Mouse (Mus musculus): ENCODE results near the gene Arhgap9. TPM values are rescaled to one million over a fixed set of nuclear protein-coding genes. Genes with fewer than 3 reads are reported as not detected.

Arhgap9 gene
- polyA plus RNA-seq, 1 experiment = 11.2 TPM

GRCm38 (mm10) chr10:127341360-127341690 lies 19.6 kb downstream of the Arhgap9 start:
- peaks cover 8% of the 10 kb centered on the region for H3K4me1 ChIP-seq (ENCODE audit: control insufficient read depth, insufficient read depth, insufficient read length, low read length)
- peaks cover 32% of the 10 kb centered on the region for H3K27me3 ChIP-seq (ENCODE audit: control insufficient read depth, insufficient read depth, low read length)
- H3K27ac ChIP-seq (ENCODE audit: insufficient read depth, low read depth, low read length) = 0 out of 2 replicates have a peak overlapping the region, but pooled peaks have one; percentile 34
- peak overlapping the region; percentile 60 for H3K4me3 ChIP-seq (ENCODE audit: low read depth, low read length)
- 1% methylated on average over 9 of the region's 11 CpGs for WGBS
- TF ChIP-seq CTCF (IDR thresholded peaks at IDR 0.05; ENCODE audit: extremely low read depth, insufficient read length, insufficient replicate concordance, low read depth, low read length) (no peak), POLR2A (IDR thresholded peaks at IDR 0.05; ENCODE audit: low read depth, low read length) (no peak)
- no peaks in the 10 kb centered on the region for H3K36me3 ChIP-seq (ENCODE audit: control insufficient read depth, insufficient read depth, low read length)

GRCm38 (mm10) chr10:127341891-127342639 lies 20.3 kb downstream of the Arhgap9 start, which contains the start of gene Gli1:
TSS of gene Gli1 (minus strand) at chr10:127341974.
- TF ChIP-seq POLR2A (IDR thresholded peaks at IDR 0.05; ENCODE audit: low read depth, low read length) (no peak), CTCF (IDR thresholded peaks at IDR 0.05; ENCODE audit: extremely low read depth, insufficient read length, insufficient replicate concordance, low read depth, low read length) (peak; percentile 88)
- Histone ChIP-seq H3K4me3 (ENCODE audit: low read depth, low read length) (peak within 1 kb of the TSS; percentile 60), H3K27me3 (ENCODE audit: control insufficient read depth, insufficient read depth, low read length) (peaks cover 32% of the 10 kb centered on the region), H3K36me3 (ENCODE audit: control insufficient read depth, insufficient read depth, low read length) (no peaks in the 10 kb centered on the region), H3K27ac (ENCODE audit: insufficient read depth, low read depth, low read length) (peak within 1 kb of the TSS; percentile 34; the same call in 1 of the 2 replicates), H3K4me1 (ENCODE audit: control insufficient read depth, insufficient read depth, insufficient read length, low read length) (peaks cover 8% of the 10 kb centered on the region)
- under 1% methylated on average over 29 of the region's 29 CpGs for WGBS

GRCm38 (mm10) chr10:127343029-127343428 lies 21.3 kb downstream of the Arhgap9 start:
- peaks cover 29% of the 10 kb centered on the region for H3K27me3 ChIP-seq (ENCODE audit: control insufficient read depth, insufficient read depth, low read length)
- no peaks in the 10 kb centered on the region for H3K36me3 ChIP-seq (ENCODE audit: control insufficient read depth, insufficient read depth, low read length)
- H3K4me3 ChIP-seq (ENCODE audit: low read depth, low read length) = no peak overlapping the region
- no peak overlapping the region for H3K27ac ChIP-seq (ENCODE audit: insufficient read depth, low read depth, low read length)
- TF ChIP-seq POLR2A (IDR thresholded peaks at IDR 0.05; ENCODE audit: low read depth, low read length) (no peak), CTCF (IDR thresholded peaks at IDR 0.05; ENCODE audit: extremely low read depth, insufficient read length, insufficient replicate concordance, low read depth, low read length) (no peak)
- WGBS = 74% methylated on average over 3 of the region's 3 CpGs
- H3K4me1 ChIP-seq (ENCODE audit: control insufficient read depth, insufficient read depth, insufficient read length, low read length) = peaks cover 8% of the 10 kb centered on the region

GRCm38 (mm10) chr10:127346173-127346572 lies 24.4 kb downstream of the Arhgap9 start:
- WGBS = 83% methylated on average over 3 of the region's 3 CpGs
- H3K27me3 ChIP-seq (ENCODE audit: control insufficient read depth, insufficient read depth, low read length) = peaks cover 9% of the 10 kb centered on the region; the same call in 1 of the 2 replicates
- peaks cover 13% of the 10 kb centered on the region for H3K4me1 ChIP-seq (ENCODE audit: control insufficient read depth, insufficient read depth, insufficient read length, low read length)
- TF ChIP-seq CTCF (IDR thresholded peaks at IDR 0.05; ENCODE audit: extremely low read depth, insufficient read length, insufficient replicate concordance, low read depth, low read length) = no peak
- TF ChIP-seq POLR2A (IDR thresholded peaks at IDR 0.05; ENCODE audit: low read depth, low read length) = no peak
- no peak overlapping the region for H3K4me3 ChIP-seq (ENCODE audit: low read depth, low read length)
- no peaks in the 10 kb centered on the region for H3K36me3 ChIP-seq (ENCODE audit: control insufficient read depth, insufficient read depth, low read length)
- H3K27ac ChIP-seq (ENCODE audit: insufficient read depth, low read depth, low read length) = no peak overlapping the region

- WGBS = 74% methylated on average over 4 of the region's 4 CpGs
These were observed 27.2 kb downstream of the Arhgap9 start for GRCm38 (mm10) chr10:127348957-127349356.

GRCm38 (mm10) chr10:127349810-127350209 lies 28.0 kb downstream of the Arhgap9 start:
- Histone ChIP-seq H3K27ac (ENCODE audit: insufficient read depth, low read depth, low read length) (no peak overlapping the region), H3K4me3 (ENCODE audit: low read depth, low read length) (no peak overlapping the region), H3K27me3 (ENCODE audit: control insufficient read depth, insufficient read depth, low read length) (no peaks in the 10 kb centered on the region), H3K36me3 (ENCODE audit: control insufficient read depth, insufficient read depth, low read length) (no peaks in the 10 kb centered on the region), H3K4me1 (ENCODE audit: control insufficient read depth, insufficient read depth, insufficient read length, low read length) (peaks cover 7% of the 10 kb centered on the region)
- 67% methylated on average over 8 of the region's 8 CpGs for WGBS
- no peak for TF ChIP-seq POLR2A (IDR thresholded peaks at IDR 0.05; ENCODE audit: low read depth, low read length)
- no peak for TF ChIP-seq CTCF (IDR thresholded peaks at IDR 0.05; ENCODE audit: extremely low read depth, insufficient read length, insufficient replicate concordance, low read depth, low read length)

More at GRCm38 (mm10) chr10:127348957-127349356, 27.2 kb downstream of the Arhgap9 start:
- peaks cover 7% of the 10 kb centered on the region for H3K4me1 ChIP-seq (ENCODE audit: control insufficient read depth, insufficient read depth, insufficient read length, low read length)
- H3K36me3 ChIP-seq (ENCODE audit: control insufficient read depth, insufficient read depth, low read length) = no peaks in the 10 kb centered on the region
- no peak overlapping the region for H3K27ac ChIP-seq (ENCODE audit: insufficient read depth, low read depth, low read length)
- no peak overlapping the region for H3K4me3 ChIP-seq (ENCODE audit: low read depth, low read length)
- H3K27me3 ChIP-seq (ENCODE audit: control insufficient read depth, insufficient read depth, low read length) = no peaks in the 10 kb centered on the region
- TF ChIP-seq CTCF (IDR thresholded peaks at IDR 0.05; ENCODE audit: extremely low read depth, insufficient read length, insufficient replicate concordance, low read depth, low read length) (no peak), POLR2A (IDR thresholded peaks at IDR 0.05; ENCODE audit: low read depth, low read length) (no peak)

GRCm38 (mm10) chr10:127350594-127351284 lies 29.0 kb downstream of the Arhgap9 start:
- peaks cover 7% of the 10 kb centered on the region for H3K4me1 ChIP-seq (ENCODE audit: control insufficient read depth, insufficient read depth, insufficient read length, low read length)
- TF ChIP-seq POLR2A (IDR thresholded peaks at IDR 0.05; ENCODE audit: low read depth, low read length) = no peak
- TF ChIP-seq CTCF (IDR thresholded peaks at IDR 0.05; ENCODE audit: extremely low read depth, insufficient read length, insufficient replicate concordance, low read depth, low read length) = peak; percentile 86
- WGBS = 12% methylated on average over 24 of the region's 24 CpGs
- no peak overlapping the region for H3K27ac ChIP-seq (ENCODE audit: insufficient read depth, low read depth, low read length)
- no peaks in the 10 kb centered on the region for H3K36me3 ChIP-seq (ENCODE audit: control insufficient read depth, insufficient read depth, low read length)
- peak overlapping the region; percentile 18; the same call in 1 of the 2 replicates for H3K4me3 ChIP-seq (ENCODE audit: low read depth, low read length)
- no peaks in the 10 kb centered on the region for H3K27me3 ChIP-seq (ENCODE audit: control insufficient read depth, insufficient read depth, low read length)

All from small intestine, adult 2 months (tissue).